Mouse (Mus musculus): ENCODE data around the gene Hbb-bs. TPM values are rescaled to one million over a fixed set of nuclear protein-coding genes. Genes with fewer than 3 reads are reported as not detected.
"Not testable (repeated sequence)": the region's sequence is repeated elsewhere in the genome, so short reads cannot be mapped to it uniquely, and the experiment has no call there.

Hbb-bs gene
- total and polyA plus RNA-seq, 2 experiments from 2014 or later: 757 to 815 TPM

GRCm38 (mm10) chr7:103826255-103826887 lies 1.5 kb downstream of the Hbb-bs start:
- no peak overlapping the region for H3K4me3 ChIP-seq (ENCODE audit: low read depth, low read length)
- no peaks in the 10 kb centered on the region for H3K4me1 ChIP-seq (ENCODE audit: insufficient read depth)
- WGBS: 64% methylated on average over 3 of the region's 3 CpGs
- ATAC-seq (no peak), DNase-seq (no peak)
- H3K9ac ChIP-seq: no peak overlapping the region
- no peaks in the 10 kb centered on the region for H3K27me3 ChIP-seq (ENCODE audit: insufficient read depth, low read length)
- H3K27ac ChIP-seq (ENCODE audit: low read depth, low read length): no peak overlapping the region
- H3K4me2 ChIP-seq (ENCODE audit: low read depth): no peak overlapping the region
- H3K9me3 ChIP-seq (ENCODE audit: low read length): no peaks in the 10 kb centered on the region
- no peak for TF ChIP-seq CTCF (IDR thresholded peaks at IDR 0.05; ENCODE audit: low read depth)
- H3K36me3 ChIP-seq (ENCODE audit: insufficient read depth): no peaks in the 10 kb centered on the region

- ATAC-seq: no peak
- no peak for TF ChIP-seq CTCF (IDR thresholded peaks at IDR 0.05; ENCODE audit: low read depth)
- no peaks in the 10 kb centered on the region for H3K9me3 ChIP-seq (ENCODE audit: low read length)
- H3K4me3 ChIP-seq (ENCODE audit: low read depth, low read length): no peak overlapping the region
- no peak overlapping the region for H3K9ac ChIP-seq
- H3K4me2 ChIP-seq (ENCODE audit: low read depth): no peak overlapping the region
- no peak for DNase-seq
- no peaks in the 10 kb centered on the region for H3K36me3 ChIP-seq (ENCODE audit: insufficient read depth)
- H3K27me3 ChIP-seq (ENCODE audit: insufficient read depth, low read length): no peaks in the 10 kb centered on the region
- 91% methylated on average over 3 of the region's 3 CpGs for WGBS
- H3K27ac ChIP-seq (ENCODE audit: low read depth, low read length): no peak overlapping the region
- H3K4me1 ChIP-seq (ENCODE audit: insufficient read depth): no peaks in the 10 kb centered on the region
Measured at GRCm38 (mm10) chr7:103825536-103826254, 2.2 kb downstream of the Hbb-bs start.

GRCm38 (mm10) chr7:103824597-103824996 lies 3.3 kb downstream of the Hbb-bs start:
- DNase-seq (no peak), ATAC-seq (no peak)
- Histone ChIP-seq H3K27me3 (ENCODE audit: insufficient read depth, low read length) (no peaks in the 10 kb centered on the region), H3K9ac (no peak overlapping the region), H3K4me1 (ENCODE audit: insufficient read depth) (no peaks in the 10 kb centered on the region), H3K4me3 (ENCODE audit: low read depth, low read length) (no peak overlapping the region), H3K36me3 (ENCODE audit: insufficient read depth) (no peaks in the 10 kb centered on the region), H3K4me2 (ENCODE audit: low read depth) (no peak overlapping the region), H3K27ac (ENCODE audit: low read depth, low read length) (no peak overlapping the region), H3K9me3 (ENCODE audit: low read length) (no peaks in the 10 kb centered on the region)
- TF ChIP-seq CTCF (IDR thresholded peaks at IDR 0.05; ENCODE audit: low read depth): no peak
- WGBS: 74% methylated on average over 2 of the region's 2 CpGs

GRCm38 (mm10) chr7:103815085-103815484 lies 12.8 kb downstream of the Hbb-bs start:
- H3K27ac ChIP-seq (ENCODE audit: low read depth, low read length); H3K4me2 ChIP-seq (ENCODE audit: low read depth); H3K27me3 ChIP-seq (ENCODE audit: insufficient read depth, low read length); H3K4me1 ChIP-seq (ENCODE audit: insufficient read depth); ATAC-seq; H3K9me3 ChIP-seq (ENCODE audit: low read length); DNase-seq; H3K4me3 ChIP-seq (ENCODE audit: low read depth, low read length); H3K9ac ChIP-seq; H3K36me3 ChIP-seq (ENCODE audit: insufficient read depth): not testable (repeated sequence)
- WGBS: 91% methylated on average over 1 of the region's 2 CpGs

- Histone ChIP-seq H3K4me1 (ENCODE audit: insufficient read depth) (no peaks in the 10 kb centered on the region), H3K27me3 (ENCODE audit: insufficient read depth, low read length) (no peaks in the 10 kb centered on the region), H3K4me3 (ENCODE audit: low read depth, low read length) (no peak within 1 kb of the TSS), H3K9ac (no peak within 1 kb of the TSS), H3K4me2 (ENCODE audit: low read depth) (no peak within 1 kb of the TSS), H3K27ac (ENCODE audit: low read depth, low read length) (no peak within 1 kb of the TSS), H3K36me3 (ENCODE audit: insufficient read depth) (no peaks in the 10 kb centered on the region), H3K9me3 (ENCODE audit: low read length) (no peaks in the 10 kb centered on the region)
- WGBS: 87% methylated on average over 3 of the region's 3 CpGs
- DNase-seq (no peak), ATAC-seq (no peak)
- TF ChIP-seq CTCF (IDR thresholded peaks at IDR 0.05; ENCODE audit: low read depth): no peak
Measured at GRCm38 (mm10) chr7:103813766-103814165, 14.1 kb downstream of the Hbb-bs start, which contains the start of gene Hbb-bt. TSS of gene Hbb-bt (minus strand) at chr7:103813996.

- H3K36me3 ChIP-seq (ENCODE audit: insufficient read depth); ATAC-seq; H3K27ac ChIP-seq (ENCODE audit: low read depth, low read length); H3K27me3 ChIP-seq (ENCODE audit: insufficient read depth, low read length); H3K4me1 ChIP-seq (ENCODE audit: insufficient read depth); DNase-seq; H3K4me3 ChIP-seq (ENCODE audit: low read depth, low read length); H3K4me2 ChIP-seq (ENCODE audit: low read depth); H3K9me3 ChIP-seq (ENCODE audit: low read length); H3K9ac ChIP-seq: not testable (repeated sequence)
- no CpG with 5 or more reads among the region's 3 CpGs for WGBS
Measured at GRCm38 (mm10) chr7:103813152-103813551, 14.7 kb downstream of the Hbb-bs start.

GRCm38 (mm10) chr7:103812174-103812573 lies 15.7 kb downstream of the Hbb-bs start:
- H3K9me3 ChIP-seq (ENCODE audit: low read length): no peaks in the 10 kb centered on the region
- H3K27me3 ChIP-seq (ENCODE audit: insufficient read depth, low read length): no peaks in the 10 kb centered on the region
- no peak for TF ChIP-seq CTCF (IDR thresholded peaks at IDR 0.05; ENCODE audit: low read depth)
- no peaks in the 10 kb centered on the region for H3K36me3 ChIP-seq (ENCODE audit: insufficient read depth)
- DNase-seq: no peak
- no peak overlapping the region for H3K9ac ChIP-seq
- no peak overlapping the region for H3K4me3 ChIP-seq (ENCODE audit: low read depth, low read length)
- WGBS: 62% methylated on average over 1 of the region's 1 CpGs
- no peak for ATAC-seq
- no peaks in the 10 kb centered on the region for H3K4me1 ChIP-seq (ENCODE audit: insufficient read depth)
- H3K27ac ChIP-seq (ENCODE audit: low read depth, low read length): no peak overlapping the region
- no peak overlapping the region for H3K4me2 ChIP-seq (ENCODE audit: low read depth)

All from forebrain, postnatal 0 days (tissue).